In the genomic region with DNA sequence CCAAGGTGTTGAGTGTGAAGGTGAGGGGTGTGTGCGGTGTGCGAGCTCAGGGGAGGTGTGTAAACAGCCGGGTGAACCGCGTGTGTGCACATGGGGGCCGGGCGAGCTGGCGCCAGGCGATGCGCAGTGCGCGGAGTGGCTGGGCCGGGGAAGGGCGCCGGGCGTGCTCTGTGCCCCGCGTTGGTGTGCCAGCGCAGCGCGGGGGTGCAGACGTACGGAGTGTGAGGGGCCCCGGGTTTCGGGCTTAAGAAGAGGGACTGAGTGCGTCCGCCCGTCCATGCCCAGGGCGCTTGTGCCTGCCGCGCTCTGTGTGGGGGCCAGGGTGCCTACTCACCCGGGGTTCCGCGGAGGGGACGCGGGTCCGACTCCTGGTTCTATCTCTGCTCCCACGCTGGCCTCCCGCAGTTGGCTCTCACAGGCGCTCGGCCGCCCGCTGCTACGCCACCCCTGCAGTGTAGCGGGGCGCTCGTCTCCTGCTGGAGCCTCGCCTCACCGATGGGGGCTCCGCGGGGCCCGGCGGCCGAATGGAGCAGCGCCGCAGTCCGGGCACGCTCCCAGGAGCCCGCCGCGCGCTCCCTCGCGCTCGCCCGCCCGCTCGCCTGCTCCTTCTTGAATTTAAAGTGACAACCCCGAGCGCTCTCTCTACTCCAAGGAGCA, we compare ENCODE assay signal across 8 mouse cellular contexts. TPM values are rescaled to one million over a fixed set of nuclear protein-coding genes. Genes with fewer than 3 reads are reported as not detected.
DNase-seq lines count a peak whose midpoint lies in the region; ATAC-seq and TF ChIP-seq lines count a peak whose summit lies in the region.

No protein-coding gene starts in this region.

- H3K9ac ChIP-seq in kidney, embryonic 15.5 days, result peak overlapping the region; percentile 58
- H3K9ac ChIP-seq in liver, embryonic 12.5 days, result no peak overlapping the region; the same call in 1 of the 2 replicates

- ATAC-seq in kidney, embryonic 15.5 days (replicated peaks; ENCODE audit: low FRiP score), result peak; percentile 80
- no peak for ATAC-seq in liver, embryonic 12.5 days

- peak; percentile 65 for TF ChIP-seq POLR2A in olfactory bulb, adult 2 months (IDR thresholded peaks at IDR 0.05; ENCODE audit: insufficient read depth, low read depth, low read length)

- WGBS in kidney, embryonic 15.5 days, result under 1% methylated on average over 68 of the region's 70 CpGs
- 2% methylated on average over 65 of the region's 70 CpGs for WGBS in liver, embryonic 12.5 days (ENCODE audit: insufficient replicate concordance)
- under 1% methylated on average over 70 of the region's 70 CpGs for WGBS in olfactory bulb, adult 2 months

- peaks cover 27% of the 10 kb centered on the region for H3K4me1 ChIP-seq in kidney, embryonic 15.5 days
- H3K4me1 ChIP-seq in liver, embryonic 12.5 days, result peaks cover 16% of the 10 kb centered on the region
- peaks cover 26% of the 10 kb centered on the region for H3K4me1 ChIP-seq in olfactory bulb, adult 2 months (ENCODE audit: control insufficient read depth, insufficient read depth, low read length)

- peak overlapping the region; percentile 100 for H3K4me2 ChIP-seq in kidney, embryonic 15.5 days
- H3K4me2 ChIP-seq in liver, embryonic 12.5 days, result peak overlapping the region; percentile 67

- peak overlapping the region; percentile 37; the same call in 1 of the 2 replicates for H3K27ac ChIP-seq in kidney, embryonic 15.5 days
- H3K27ac ChIP-seq in liver, embryonic 12.5 days, result no peak overlapping the region
- peak overlapping the region; percentile 74 for H3K27ac ChIP-seq in olfactory bulb, adult 2 months (ENCODE audit: insufficient read depth, low read depth, low read length)

- DNase-seq in layer of hippocampus, adult 11-12 months (ENCODE audit: low spot score), result peak; percentile 53
- DNase-seq in layer of hippocampus, adult 9-10 months (ENCODE audit: low spot score), result no peak
- DNase-seq in cerebellum, adult 8-10 months, result peak; percentile 78
- DNase-seq in frontal cortex, postnatal 36 days (ENCODE audit: low spot score in 2 of 2), result peak; percentile 56 to 64
- DNase-seq in thymus, postnatal 0 days (ENCODE audit: low spot score), result no peak

- TF ChIP-seq CTCF in olfactory bulb, adult 2 months (IDR thresholded peaks at IDR 0.05; ENCODE audit: insufficient read depth, low read depth, low read length), result no peak

- H3K27me3 ChIP-seq in kidney, embryonic 15.5 days, result peaks cover 32% of the 10 kb centered on the region
- peaks cover 84% of the 10 kb centered on the region for H3K27me3 ChIP-seq in liver, embryonic 12.5 days (replicated peaks)

- no peaks in the 10 kb centered on the region for H3K9me3 ChIP-seq in kidney, embryonic 15.5 days (replicated peaks)
- H3K9me3 ChIP-seq in liver, embryonic 12.5 days (replicated peaks), result no peaks in the 10 kb centered on the region

- H3K36me3 ChIP-seq in kidney, embryonic 15.5 days, result no peaks in the 10 kb centered on the region
- no peaks in the 10 kb centered on the region for H3K36me3 ChIP-seq in liver, embryonic 12.5 days

- H3K4me3 ChIP-seq in kidney, embryonic 15.5 days (replicated peaks), result peak overlapping the region; percentile 64
- peak overlapping the region; percentile 46 for H3K4me3 ChIP-seq in liver, embryonic 12.5 days
- peak overlapping the region; percentile 61 for H3K4me3 ChIP-seq in olfactory bulb, adult 2 months (ENCODE audit: insufficient read depth, low read depth, low read length)

RNA-seq across cellular contexts. Expression of a gene that starts 0.5 kb away (rescaled TPM):
- polyA plus RNA-seq in kidney, embryonic 15.5 days (2015; fragmentation: Nextera tagmentation; extraction: Ambion mirVana), result 2.7 and 2.9 TPM in 2 replicates
- polyA plus RNA-seq in liver, embryonic 12.5 days (2016; fragmentation: Nextera tagmentation; extraction: Ambion mirVana), result 0.35 and 0.42 TPM in 2 replicates
- not detected in 2 replicates for polyA plus RNA-seq in olfactory bulb, adult 2 months (2012; ENCODE audit: insufficient read depth, insufficient read length, low replicate concordance, missing spikeins)
- 0.82 and 1.5 TPM in 2 replicates for polyA plus RNA-seq in thymus, postnatal 0 days (2015; fragmentation: Nextera tagmentation; extraction: Ambion mirVana)

RNA-seq across cellular contexts. Expression of a gene that starts 21.7 kb away (rescaled TPM):
- polyA plus RNA-seq in kidney, embryonic 15.5 days (2015; fragmentation: Nextera tagmentation; extraction: Ambion mirVana), result 0.28 TPM in 1 of 2 replicates, not detected in the other
- not detected in 2 replicates for polyA plus RNA-seq in liver, embryonic 12.5 days (2016; fragmentation: Nextera tagmentation; extraction: Ambion mirVana)
- not detected in 2 replicates for polyA plus RNA-seq in olfactory bulb, adult 2 months (2012; ENCODE audit: insufficient read depth, insufficient read length, low replicate concordance, missing spikeins)
- not detected in 2 replicates for polyA plus RNA-seq in thymus, postnatal 0 days (2015; fragmentation: Nextera tagmentation; extraction: Ambion mirVana)

RNA-seq across cellular contexts. Expression of a gene that starts 33.5 kb away (rescaled TPM):
- 30.4 and 35.2 TPM in 2 replicates for polyA plus RNA-seq in kidney, embryonic 15.5 days (2015; fragmentation: Nextera tagmentation; extraction: Ambion mirVana)
- 34.3 and 34.8 TPM in 2 replicates for polyA plus RNA-seq in liver, embryonic 12.5 days (2016; fragmentation: Nextera tagmentation; extraction: Ambion mirVana)
- polyA plus RNA-seq in olfactory bulb, adult 2 months (2012; ENCODE audit: insufficient read depth, insufficient read length, low replicate concordance, missing spikeins), result not detected in 2 replicates
- polyA plus RNA-seq in thymus, postnatal 0 days (2015; fragmentation: Nextera tagmentation; extraction: Ambion mirVana), result 5.2 and 5.3 TPM in 2 replicates

RNA-seq across cellular contexts. Expression of a gene that starts 37.5 kb away (rescaled TPM):
- polyA plus RNA-seq in kidney, embryonic 15.5 days (2015; fragmentation: Nextera tagmentation; extraction: Ambion mirVana), result 41.1 and 43.0 TPM in 2 replicates
- polyA plus RNA-seq in liver, embryonic 12.5 days (2016; fragmentation: Nextera tagmentation; extraction: Ambion mirVana), result 7.8 and 8.1 TPM in 2 replicates
- polyA plus RNA-seq in olfactory bulb, adult 2 months (2012; ENCODE audit: insufficient read depth, insufficient read length, low replicate concordance, missing spikeins), result not detected in 2 replicates
- 6.6 and 7.7 TPM in 2 replicates for polyA plus RNA-seq in thymus, postnatal 0 days (2015; fragmentation: Nextera tagmentation; extraction: Ambion mirVana)

Comparison
In these comparisons a context has a peak if more than half of its experiments do, and no peak if none do; other contexts are left out.
1. DNase-seq: peak in layer of hippocampus, adult 11-12 months (single experiment), cerebellum, adult 8-10 months (single experiment) and frontal cortex, postnatal 36 days (2 of 2); none in layer of hippocampus, adult 9-10 months (single experiment) and thymus, postnatal 0 days (single experiment).
2. Peak in every context shown above with its lines, with median percentiles within 50 percentile points of each other: H3K4me3 ChIP-seq.